ENCODE assay signal across 18 mouse cellular contexts in the genomic region with DNA sequence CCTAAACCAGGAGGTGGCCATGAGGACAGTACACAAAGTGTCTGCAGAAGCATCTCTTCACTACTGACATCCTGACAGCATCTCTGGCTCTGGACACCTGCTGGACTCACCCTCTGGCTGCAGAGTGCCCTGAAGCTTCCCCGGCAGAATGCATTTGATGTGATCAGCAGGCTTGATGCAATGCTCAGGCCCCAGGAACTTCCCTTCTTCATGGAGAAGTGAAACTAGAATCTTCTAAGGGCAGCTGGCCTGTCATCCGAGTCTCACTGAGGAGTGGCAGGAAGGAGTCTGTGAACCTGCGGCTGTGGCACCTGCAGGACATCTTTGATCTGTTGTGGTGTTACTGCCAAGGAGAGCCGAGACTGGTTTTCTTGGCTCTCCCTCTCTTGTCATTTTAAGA.
DNase-seq lines count a peak whose midpoint lies in the region; ATAC-seq and TF ChIP-seq lines count a peak whose summit lies in the region.
"Had no signal": no experiment of that assay in that cellular context is flagged by ENCODE, and none has a peak within 500 bp of the region (broad histone marks: within the 10 kb centered on the region; RNA-seq: fewer than 3 reads in every experiment).

No protein-coding gene starts in this region.

- no peak for ATAC-seq in inflammation-experienced regulatory T-cells, adult 6 months
- ATAC-seq: forebrain, embryonic 16.5 days; midbrain, embryonic 16.5 days had no signal

- H3K27ac ChIP-seq in spleen, adult 2 months (ENCODE audit: insufficient read depth, low read length): no peak overlapping the region
- H3K27ac ChIP-seq: embryonic facial prominence, embryonic 13.5 days; hindbrain, embryonic 15.5 days; macrophage had no signal

- peaks cover 5% of the 10 kb centered on the region; the same call in 1 of the 2 replicates for H3K4me1 ChIP-seq in spleen, adult 2 months (ENCODE audit: control insufficient read depth, insufficient read depth, insufficient read length)
- H3K4me1 ChIP-seq: hindbrain, embryonic 15.5 days had no signal

- no peak overlapping the region for H3K4me3 ChIP-seq in spleen, adult 2 months (ENCODE audit: extremely low read depth, insufficient read depth, insufficient read length)
- H3K4me3 ChIP-seq: embryonic facial prominence, embryonic 13.5 days; hindbrain, embryonic 15.5 days had no signal

- no peaks in the 10 kb centered on the region for H3K36me3 ChIP-seq in spleen, adult 2 months (ENCODE audit: control insufficient read depth, insufficient read depth, low read length)
- H3K36me3 ChIP-seq: embryonic facial prominence, embryonic 13.5 days; hindbrain, embryonic 15.5 days had no signal

- peak; percentile 92 for DNase-seq in heart, adult 11 months
- no peak for DNase-seq in heart, postnatal 4 days
- DNase-seq in c-Kit-positive CD71-negative TER-119-negative erythroid progenitor cells, embryonic 14.5 days (ENCODE audit: low read depth): peak; percentile 42
- peak; percentile 45 to 60 for DNase-seq in spleen, adult 2 months (ENCODE audit: low read depth in 1 of 2, low spot score in 2 of 2)
- peak; percentile 4 to 9 for DNase-seq in thymus, postnatal 10 days (ENCODE audit: low spot score in 2 of 2)
- DNase-seq in embryo, embryonic 10.5 days (ENCODE audit: low spot score): no peak
- no peak for DNase-seq in kidney, postnatal 10 days
- DNase-seq: adrenal gland, adult 8-10 months; cerebellum, adult 18-20 months; kidney, adult 2 months; kidney, postnatal 4 days; right cerebral cortex, postnatal 14 days had no signal

- TF ChIP-seq CTCF in spleen, adult 2 months (IDR thresholded peaks at IDR 0.05; ENCODE audit: extremely low read depth, insufficient read depth, insufficient read length, insufficient replicate concordance): no peak

- 4% methylated on average over 4 of the region's 4 CpGs for WGBS in spleen, adult 2 months

- no peak for TF ChIP-seq POLR2A in spleen, adult 2 months (IDR thresholded peaks at IDR 0.05; ENCODE audit: low read depth, low read length)

- H3K27me3 ChIP-seq in spleen, adult 2 months (ENCODE audit: control insufficient read depth, insufficient read depth, low read length): no peaks in the 10 kb centered on the region
- H3K27me3 ChIP-seq: embryonic facial prominence, embryonic 13.5 days; hindbrain, embryonic 15.5 days had no signal

Comparison
In these comparisons a context has a peak if more than half of its experiments do, and no peak if none do; other contexts are left out.
1. DNase-seq: peak in heart, adult 11 months (single experiment), c-Kit-positive CD71-negative TER-119-negative erythroid progenitor cells, embryonic 14.5 days (single experiment), spleen, adult 2 months (2 of 2) and thymus, postnatal 10 days (2 of 2); none in heart, postnatal 4 days (single experiment), embryo, embryonic 10.5 days (single experiment) and kidney, postnatal 10 days (single experiment).